Mouse (Mus musculus): Measurements from ENCODE around the gene Eif2b2.

DNA sequence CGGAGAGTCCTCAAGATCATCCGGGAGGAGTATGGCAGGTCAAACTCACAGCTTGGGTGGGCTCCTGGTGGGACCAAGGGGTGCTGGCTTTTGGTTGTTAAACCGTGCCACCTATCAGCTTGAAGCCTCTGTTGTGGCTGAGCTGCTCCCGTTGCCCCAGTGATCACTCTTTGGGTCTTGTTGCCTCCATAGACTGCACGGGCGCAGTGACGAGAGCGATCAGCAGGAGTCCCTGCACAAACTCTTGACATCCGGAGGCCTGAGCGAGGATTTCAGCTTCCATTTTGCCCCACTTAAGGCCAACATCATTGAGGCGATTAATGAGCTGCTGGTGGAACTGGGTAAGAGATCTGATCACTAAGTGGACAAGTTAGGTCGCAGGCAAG is 617 bp downstream of the Eif2b2 start:
- TF ChIP-seq FLI1 (IDR thresholded peaks at IDR 0.05; ENCODE audit: low read length) (no peak), GATA1 (IDR thresholded peaks at IDR 0.05; ENCODE audit: borderline replicate concordance, low read length) (no peak)

Data from megakaryocyte, embryonic 14.5 days (primary cell).